Mouse (Mus musculus): ENCODE data around the gene R3hdm2.

Gene R3hdm2

DNA sequence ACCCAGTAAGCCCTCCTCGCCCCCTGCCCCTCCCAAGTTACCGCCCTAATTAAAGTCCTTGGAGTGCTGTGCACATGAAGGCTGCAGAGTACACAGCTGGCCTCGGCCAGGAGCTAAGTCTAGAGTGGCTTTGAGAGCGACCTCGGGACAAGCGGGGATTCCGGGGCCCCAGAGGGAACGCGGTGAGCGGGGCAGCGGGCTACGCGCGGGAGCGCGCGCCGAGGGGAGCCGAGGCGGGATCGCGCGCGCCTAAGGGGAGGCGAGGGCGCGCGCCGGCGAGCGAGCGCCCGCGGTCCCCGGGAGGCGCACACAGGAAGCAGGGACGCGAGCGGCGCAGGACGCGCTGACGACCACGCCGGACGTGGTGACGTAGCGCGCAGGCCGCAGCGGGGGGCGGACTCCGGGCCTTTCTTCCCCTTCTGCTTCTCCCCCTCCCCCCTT, at the start of gene R3hdm2:
TSS of gene R3hdm2 (plus strand) at position 77 of the 441 bp plus-strand sequence.
- DNase-seq (ENCODE audit: inconsistent age in 2 of 2, low spot score in 1 of 2) = peak; percentile 94 to 96

DNA sequence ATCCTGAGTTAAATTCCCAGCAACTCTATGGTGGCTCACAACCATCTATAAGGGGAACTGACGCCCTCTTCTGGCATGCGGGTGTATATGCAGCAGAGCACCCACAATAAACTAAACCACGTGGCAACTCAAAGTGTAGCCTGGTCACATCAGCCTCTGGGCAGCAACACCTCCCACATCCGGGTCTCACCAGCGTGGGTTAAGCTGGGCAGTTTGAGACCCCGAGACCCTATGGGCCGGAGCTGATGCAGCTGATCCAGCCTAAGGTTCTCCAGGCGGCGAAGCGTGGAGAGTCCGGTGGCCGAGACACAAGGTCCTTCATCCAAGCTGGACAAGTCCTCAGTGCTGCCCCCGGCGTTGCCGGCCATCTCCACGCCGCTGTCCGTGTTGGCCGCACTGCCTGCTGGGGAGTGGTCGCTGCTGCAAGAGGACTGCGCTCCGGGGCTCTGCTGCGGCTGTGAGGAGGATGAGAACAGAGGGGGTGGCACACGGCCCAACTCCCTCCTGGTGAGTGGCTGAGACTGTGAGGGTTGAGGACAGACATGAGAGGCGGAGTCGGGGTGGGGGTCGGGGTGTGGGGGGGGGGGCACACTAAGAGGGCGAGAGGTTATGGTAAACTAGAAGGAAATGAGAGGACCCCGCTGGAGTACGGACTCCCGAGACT, 47.8 kb upstream of the R3hdm2 start:
- DNase-seq (ENCODE audit: inconsistent age in 2 of 2, low spot score in 1 of 2) = peak in 1 of 2 experiments; percentile 7

DNA sequence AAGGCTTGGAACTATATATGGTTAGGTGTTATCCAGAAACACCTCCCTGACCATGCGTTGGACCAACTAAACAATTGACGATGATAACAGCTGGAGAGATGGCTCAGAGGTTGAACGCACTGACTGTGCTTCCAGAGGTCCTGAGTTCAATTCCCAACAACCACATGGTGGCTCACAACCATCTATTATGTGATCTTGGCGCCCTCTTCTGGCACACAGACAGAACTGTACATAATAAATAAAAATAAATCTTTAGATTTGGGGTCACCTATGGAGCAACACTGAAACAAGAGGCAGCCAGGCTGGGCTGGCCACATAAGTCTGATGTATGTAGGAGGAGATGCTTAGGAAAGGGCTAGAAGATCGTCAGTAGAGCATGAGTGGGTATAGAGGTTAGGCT, 47.0 kb upstream of the R3hdm2 start:
- DNase-seq (ENCODE audit: inconsistent age in 2 of 2, low spot score in 1 of 2) = peak; percentile 11 to 47

DNA sequence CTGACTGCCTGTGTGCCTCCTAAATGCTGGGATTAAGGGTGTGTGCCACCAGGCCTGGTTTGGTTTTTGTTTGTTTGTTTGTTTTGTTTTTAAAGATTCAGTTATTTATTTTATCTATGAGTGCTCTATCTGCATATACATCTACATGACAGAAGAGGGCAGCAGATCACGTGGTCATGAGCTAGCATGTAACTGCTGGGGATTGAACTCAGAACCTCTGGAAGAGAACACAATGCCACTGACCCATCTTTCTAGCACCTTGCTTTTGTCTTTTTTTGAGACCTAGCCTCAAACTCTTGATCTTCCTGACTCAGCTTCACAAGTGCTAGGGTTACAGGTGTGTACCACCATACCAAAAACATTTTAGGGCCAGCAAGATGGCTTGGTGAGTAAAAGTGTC, 44.9 kb upstream of the R3hdm2 start:
- no peak for DNase-seq (ENCODE audit: inconsistent age in 2 of 2, low spot score in 1 of 2)

DNA sequence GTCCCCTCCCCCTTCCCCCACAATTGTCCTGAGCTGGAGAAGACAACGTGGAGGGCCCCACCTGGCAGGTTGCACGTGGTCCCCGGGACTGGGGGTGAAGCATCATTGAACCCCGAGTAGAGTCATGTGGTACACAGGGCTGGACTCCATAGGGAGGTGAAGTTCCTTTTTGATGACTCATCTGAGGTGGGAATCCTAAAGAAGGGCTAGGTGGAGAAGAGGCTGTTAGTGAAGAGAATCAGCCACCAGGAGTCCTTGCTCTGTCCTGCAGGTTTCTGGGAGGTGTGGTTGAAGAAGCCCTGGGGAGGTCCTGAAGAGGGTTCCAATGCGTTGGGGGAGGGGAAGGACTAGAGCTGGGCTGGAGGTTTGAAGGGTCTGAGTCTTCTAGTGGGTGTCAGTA, 43.2 kb upstream of the R3hdm2 start:
- no peak for DNase-seq (ENCODE audit: inconsistent age in 2 of 2, low spot score in 1 of 2)

DNA sequence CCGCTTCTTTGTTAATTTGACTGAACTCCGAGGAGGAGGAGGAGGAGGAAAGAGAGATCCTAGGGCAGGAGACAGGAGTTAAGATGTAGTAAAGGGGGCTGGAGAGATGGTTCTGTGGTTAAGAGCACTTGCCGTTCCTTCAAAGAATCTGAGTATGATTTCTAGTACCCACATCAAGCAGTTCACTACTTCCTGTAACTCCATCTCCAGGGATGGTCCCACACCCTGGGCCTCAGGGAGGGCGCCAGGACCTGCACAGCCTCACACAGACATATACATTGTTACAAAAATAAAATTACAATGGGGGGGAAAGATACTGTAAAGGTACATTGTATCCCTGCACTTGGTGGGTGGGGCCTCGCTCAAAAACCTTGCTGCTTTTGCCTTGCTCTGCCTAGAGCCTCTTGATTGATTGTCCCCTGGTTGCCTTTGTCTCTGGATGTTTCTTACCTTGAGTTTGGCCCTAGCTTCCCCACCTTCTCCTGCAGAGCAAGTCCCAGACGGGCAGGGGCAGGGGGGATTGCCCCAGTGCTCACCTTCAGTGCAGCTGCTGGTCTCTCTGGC, 42.5 kb upstream of the R3hdm2 start:
- DNase-seq (ENCODE audit: inconsistent age in 2 of 2, low spot score in 1 of 2) = no peak

DNA sequence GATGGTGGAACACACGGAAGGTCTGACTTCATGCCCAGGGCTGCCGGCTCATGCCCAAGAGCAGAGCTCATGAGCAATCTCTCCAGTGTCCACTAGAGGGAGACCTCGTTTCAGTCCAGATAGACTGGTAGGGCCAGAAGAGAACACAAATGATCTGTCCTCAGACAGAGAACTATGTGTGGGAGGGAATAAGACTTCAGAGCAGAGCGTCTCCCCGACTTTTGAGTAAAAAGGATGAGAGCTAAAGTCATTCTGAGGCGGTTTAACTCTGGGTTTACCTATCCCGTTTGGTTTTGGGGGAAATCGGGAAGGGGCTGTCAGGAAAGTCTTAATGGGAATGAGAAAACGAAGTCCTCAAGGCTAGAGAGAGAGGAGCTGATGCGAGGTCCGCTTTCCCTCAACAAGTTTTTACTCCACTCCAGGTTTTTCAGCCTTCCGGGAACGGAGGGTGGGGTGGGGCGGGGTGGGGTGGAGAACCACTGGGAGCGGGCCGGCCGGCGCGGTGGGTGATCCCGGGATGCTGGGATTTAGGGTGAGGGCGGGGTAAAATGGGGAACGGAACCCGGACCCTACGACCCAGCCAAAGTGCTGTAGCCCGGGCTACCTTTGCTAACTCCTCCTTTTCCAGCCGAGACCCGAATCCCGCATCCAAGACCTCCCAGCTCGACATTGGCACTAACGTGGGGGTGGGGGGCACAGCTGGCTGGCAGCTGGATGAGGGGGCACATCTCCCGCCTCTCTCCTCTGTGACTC, 41.0 kb upstream of the R3hdm2 start:
- peak; percentile 87 to 96 for DNase-seq (ENCODE audit: inconsistent age in 2 of 2, low spot score in 1 of 2)

DNA sequence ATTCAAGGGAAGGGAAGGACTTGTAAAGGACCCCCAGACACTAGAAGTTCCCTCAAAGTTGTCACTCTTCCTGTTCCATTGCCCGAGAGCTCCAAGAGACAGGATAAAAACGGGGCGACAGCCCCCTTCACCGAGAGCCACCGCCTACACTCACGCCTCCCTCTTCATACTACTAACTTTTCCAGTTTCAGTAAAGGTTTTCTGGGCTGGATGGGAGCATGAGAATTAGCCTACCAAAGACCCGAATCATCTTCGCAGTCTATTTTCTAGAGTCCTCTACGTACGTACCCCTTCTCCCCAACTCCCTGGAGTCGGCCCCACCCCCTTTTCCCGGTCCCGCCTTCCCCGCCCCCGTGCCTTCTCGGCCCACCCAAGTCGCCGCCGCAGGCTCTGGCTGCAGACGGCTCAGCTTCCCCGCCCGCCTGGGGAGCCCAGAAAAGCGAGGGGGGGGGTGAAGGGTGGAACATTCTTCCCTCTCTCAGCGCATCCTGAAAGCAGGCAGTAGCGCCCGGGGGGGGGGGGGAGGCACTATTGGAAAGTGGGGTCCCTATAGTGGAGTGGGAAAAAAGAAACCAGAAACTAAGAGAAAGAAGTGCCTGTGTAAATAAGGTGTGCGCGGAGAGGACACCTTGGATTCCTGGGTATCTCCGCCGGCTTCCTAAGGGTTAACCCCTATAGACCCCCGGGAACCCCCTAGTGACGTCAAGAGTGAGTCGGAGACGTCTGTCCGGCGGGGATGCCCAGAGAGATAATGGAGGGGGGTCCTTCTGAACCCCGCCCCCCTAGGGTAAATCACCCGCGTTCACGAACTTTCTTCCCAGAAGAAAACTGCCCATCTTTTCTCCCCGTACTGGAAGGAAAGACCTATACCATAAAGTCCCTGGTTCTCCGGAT, 40.2 kb upstream of the R3hdm2 start:
- peak in 1 of 2 experiments; percentile 70 for DNase-seq (ENCODE audit: inconsistent age in 2 of 2, low spot score in 1 of 2)

DNA sequence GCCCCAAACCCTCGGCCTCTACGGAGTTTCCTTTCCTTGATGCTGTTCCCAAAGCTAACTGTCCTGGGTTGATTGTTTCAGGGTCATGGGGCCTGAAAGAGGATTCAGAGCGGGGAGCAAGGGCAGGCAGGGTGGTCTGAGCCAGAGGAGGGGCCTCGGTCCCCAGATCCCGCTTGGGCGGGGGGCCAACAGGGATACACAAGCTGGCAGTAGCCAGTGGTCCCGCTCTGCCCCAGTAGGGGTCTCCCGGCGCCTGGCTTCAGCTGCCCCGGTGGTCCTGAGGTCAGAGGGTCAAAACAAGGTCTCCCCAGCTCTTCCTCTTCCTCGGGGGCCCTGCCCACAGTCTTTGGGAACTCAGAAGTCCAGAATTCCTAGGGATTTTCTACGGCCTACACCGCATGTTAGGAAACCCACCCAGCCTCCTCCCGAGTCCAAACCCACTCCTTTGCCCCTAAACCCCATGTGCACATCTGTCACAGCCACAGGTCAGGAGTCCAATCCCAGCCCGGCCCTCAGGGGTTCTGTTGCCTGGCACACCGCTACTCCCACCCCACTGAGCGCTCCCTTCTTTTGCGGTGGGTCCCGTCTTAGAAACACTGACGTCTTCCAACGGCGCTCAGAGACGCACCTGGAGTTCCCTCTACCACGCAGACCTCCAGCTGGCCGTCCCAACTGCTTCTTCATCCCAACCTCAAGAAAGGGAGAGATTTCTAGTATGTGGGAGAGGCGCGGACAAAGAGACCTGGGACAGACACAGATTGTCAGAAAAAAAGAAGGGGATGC, 39.4 kb upstream of the R3hdm2 start:
- peak in 1 of 2 experiments; percentile 41 for DNase-seq (ENCODE audit: inconsistent age in 2 of 2, low spot score in 1 of 2)

DNA sequence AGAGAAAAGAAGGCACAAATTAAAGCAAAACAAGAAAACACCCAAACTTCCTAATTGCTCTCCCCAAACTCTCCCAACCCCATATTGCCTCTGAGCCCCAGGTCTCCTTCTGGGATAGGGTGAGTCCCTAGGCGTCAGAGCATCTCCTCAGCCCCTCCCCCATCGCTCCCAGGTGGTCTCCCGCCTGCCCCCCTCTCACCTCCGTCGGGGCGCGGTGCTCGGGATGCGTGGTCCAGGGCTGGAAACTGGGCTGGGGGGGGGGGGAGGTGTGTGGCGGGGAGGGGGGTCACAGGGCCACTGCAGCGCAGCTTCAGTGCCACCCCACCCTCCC, 38.8 kb upstream of the R3hdm2 start:
- peak in 1 of 2 experiments; percentile 33 for DNase-seq (ENCODE audit: inconsistent age in 2 of 2, low spot score in 1 of 2)

DNA sequence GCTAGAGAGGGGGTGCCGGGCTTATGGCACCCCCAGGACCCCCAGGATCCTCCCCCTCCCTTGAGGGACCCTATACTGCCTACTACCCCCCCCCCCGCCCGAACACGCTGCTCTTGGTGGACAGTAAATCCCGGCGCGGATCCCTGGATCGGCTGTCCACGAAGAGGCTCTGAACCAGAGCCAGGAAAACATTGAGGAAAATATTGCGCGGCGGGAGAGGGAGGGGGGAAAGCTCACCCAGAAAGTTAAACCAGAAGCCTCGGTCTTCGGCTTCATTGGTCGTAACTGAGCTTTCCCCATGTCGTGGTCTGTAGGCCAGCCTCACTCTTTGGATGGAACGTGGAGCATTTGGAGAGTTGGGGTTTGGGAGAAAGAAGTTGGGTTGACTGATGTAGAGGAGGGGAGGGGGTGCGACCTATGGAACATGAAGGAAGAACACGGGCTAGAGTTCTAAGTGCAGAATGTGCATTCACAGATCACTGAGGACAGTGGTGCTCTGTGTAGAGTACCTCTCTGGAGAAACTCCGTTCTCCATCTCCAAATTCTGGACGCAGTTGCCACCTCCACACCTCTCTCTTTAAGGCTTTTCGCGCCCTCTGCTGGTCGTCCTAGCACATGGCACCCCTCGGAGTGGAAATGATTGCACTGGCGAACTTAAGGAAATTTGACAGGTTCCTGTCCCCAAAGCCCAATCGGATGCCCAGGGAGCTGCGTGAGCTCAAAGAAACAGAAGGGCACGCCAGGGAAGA, 38.1 kb upstream of the R3hdm2 start, which contains the start of gene Gli1:
TSS of gene Gli1 (minus strand) at position 84 of the 749 bp plus-strand sequence.
- peak; percentile 82 to 95 for DNase-seq (ENCODE audit: inconsistent age in 2 of 2, low spot score in 1 of 2)

DNA sequence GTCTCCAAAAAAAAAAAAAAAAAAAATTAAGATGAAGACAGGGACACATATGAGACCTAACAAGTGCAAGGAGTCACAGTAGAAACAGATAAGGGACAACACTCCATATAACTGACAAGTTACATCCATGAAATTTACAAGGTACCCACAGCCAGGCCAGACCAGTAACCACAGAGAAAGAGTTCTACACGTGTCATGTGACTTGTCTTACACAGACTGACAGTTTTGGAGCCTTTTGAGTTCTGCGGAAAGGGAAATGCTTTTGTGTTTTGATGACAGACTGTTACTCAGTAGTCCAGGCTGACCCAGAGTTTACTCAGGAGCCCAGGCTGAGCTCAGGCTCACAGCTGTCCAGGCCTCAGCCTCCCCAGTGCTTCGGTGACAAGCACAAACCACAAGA, 37.1 kb upstream of the R3hdm2 start:
- no peak for DNase-seq (ENCODE audit: inconsistent age in 2 of 2, low spot score in 1 of 2)

DNA sequence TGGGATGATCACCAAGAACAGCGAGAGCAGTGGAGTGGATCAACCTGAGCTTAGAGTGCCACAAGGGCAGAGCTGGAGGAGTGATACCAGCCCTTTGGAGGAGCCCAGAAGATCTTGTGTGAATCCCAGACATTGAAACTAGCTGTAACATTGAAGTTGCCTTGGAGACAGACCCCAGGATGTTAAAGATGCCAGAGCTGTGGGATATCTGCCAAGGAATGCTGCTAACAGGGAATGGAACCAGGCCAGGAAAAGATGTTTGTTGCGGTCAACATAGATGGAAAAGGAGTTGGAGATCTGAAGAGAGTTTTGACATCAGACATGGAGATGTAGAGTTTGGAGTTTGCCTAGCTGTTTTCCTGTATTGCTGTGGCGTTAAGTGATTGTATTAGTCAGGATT, 34.0 kb upstream of the R3hdm2 start:
- DNase-seq (ENCODE audit: inconsistent age in 2 of 2, low spot score in 1 of 2) = no peak

DNA sequence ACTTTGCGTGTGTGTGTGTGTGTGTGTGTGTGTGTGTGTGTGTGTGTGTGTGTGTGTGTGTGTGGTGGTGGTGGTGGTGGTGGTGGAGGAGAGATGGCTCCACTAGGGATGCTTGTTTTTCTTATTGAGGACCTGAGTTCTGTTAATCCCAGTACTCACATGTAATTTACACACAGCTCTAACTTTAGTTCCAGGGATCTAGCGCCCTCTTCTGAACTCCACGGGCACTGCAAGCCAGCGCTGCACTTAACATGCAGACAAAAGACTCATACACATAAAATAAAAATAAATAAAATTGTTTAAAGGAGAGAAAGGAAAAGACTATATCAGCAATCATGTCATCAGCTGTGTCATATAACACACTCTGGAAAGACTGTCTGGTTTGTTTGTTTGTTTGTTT, 31.2 kb upstream of the R3hdm2 start:
- DNase-seq (ENCODE audit: inconsistent age in 2 of 2, low spot score in 1 of 2) = peak in 1 of 2 experiments; percentile 53

DNA sequence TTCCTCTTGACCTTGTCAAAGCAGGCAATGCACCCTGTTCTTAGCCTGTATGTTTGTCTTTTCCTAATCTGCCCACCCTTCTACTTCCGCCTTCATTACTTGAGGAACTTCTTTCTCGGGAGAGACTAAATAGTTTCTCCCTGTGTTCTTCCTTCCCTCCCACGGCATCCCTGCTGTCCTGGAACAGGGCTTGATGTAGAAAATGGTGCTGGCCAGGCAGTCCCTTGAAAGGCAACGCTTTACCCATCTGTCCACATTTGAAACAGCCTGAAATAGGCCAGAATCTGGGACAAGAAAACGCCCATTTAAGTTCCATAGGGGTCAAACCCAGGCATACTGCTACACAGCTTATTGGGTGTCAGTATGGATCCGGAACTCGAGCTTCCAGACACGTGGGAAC, 30.3 kb upstream of the R3hdm2 start:
- DNase-seq (ENCODE audit: inconsistent age in 2 of 2, low spot score in 1 of 2) = no peak

DNA sequence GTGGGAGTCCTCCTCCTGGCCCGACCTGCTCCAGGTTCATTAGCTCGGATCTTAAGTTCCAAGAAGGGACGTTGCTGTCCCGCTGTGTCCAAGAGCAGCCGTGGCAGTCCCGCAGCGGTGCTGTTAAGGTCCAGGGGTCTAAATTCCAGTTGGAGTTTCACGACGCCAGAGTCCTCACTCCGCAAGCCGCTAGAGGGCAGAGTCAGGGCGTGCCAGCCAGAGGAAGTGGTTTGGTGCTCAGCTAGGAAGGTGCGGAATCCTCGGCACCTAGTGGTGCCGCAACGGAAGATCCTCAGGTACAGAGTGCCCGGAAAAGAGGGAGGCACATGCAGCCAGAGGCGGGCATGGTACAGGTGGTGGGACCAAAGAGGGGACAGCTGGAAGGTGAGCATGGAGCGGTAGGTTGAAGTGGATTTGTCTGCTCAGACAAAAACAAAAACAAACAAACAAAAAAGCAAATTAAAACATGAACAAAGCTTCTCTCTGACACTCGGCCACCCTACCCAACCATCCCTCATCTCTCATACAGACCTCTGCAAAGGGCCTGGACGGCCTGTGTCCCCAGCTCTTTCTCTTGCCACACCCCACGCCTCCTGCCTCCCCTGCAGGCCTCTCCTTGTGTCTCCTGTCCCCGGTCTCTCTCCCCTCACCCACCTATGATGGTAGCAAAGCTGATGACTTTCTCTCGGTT, 29.4 kb upstream of the R3hdm2 start:
- DNase-seq (ENCODE audit: inconsistent age in 2 of 2, low spot score in 1 of 2) = peak; percentile 59 to 81

DNA sequence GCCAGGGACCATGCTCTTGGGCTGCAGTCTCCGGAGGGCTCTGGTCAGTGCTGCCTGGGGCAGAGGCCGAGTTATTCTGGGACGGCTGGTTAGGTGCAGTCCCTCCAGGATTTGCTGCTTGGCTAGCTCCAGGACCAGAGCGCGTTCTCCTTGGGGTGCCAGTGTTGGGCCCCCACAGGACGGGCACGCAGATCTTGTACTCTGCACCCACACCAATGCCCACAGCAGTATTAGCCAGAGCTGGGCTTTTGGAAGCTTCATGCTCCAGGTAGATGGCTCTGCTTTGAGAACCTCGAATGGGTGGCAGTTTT, 28.9 kb upstream of the R3hdm2 start:
- DNase-seq (ENCODE audit: inconsistent age in 2 of 2, low spot score in 1 of 2) = no peak

DNA sequence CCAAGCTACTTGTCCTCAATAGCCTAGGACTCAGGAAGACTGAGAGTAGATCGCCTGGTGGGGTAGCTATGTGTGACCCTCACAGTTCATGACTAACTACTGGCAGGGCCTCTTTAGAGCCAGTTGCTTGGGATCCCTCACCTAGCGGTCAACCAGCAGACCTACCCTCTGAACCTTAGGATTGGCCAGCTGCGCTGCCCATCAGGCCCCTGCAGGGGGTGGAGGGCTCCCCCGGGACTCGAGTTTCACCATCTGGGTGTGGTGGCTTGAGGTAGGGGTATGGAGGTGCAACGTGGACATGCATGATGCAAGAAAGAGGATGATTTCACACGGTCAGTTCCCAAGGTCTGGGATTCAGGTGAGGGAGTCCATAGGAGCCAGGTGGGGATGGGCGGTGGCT, 28.4 kb upstream of the R3hdm2 start:
- no peak for DNase-seq (ENCODE audit: inconsistent age in 2 of 2, low spot score in 1 of 2)

DNA sequence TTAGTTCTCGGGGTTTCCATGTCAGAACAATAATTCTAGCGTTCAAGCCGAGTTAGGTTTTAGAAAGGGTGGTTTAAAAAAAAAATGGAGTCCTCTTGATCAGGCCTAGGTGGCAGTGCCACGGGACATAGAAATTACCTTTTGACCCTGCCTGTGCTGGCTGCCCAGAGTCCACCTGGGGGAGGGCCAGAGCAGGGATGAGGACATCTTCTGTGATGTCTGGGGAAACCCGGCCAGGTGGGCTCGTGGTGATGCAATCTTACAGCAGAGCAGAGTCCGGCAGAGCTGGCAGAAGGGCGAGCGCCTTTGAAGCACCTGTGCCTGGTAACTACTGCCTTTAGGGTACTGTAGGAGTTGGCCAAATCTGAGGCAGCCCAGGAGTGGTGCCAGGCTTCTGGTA, 27.9 kb upstream of the R3hdm2 start:
- DNase-seq (ENCODE audit: inconsistent age in 2 of 2, low spot score in 1 of 2) = no peak
